Mouse (Mus musculus) megakaryocyte, adult 5-6 weeks (primary cell): ENCODE measurements around the gene Rere. TPM values are rescaled to one million over a fixed set of nuclear protein-coding genes. Genes with fewer than 3 reads are reported as not detected.
A peak's percentile ranks its signal among the peaks of the same experiment; 100 is the strongest.
"Not testable (repeated sequence)": the region's sequence is repeated elsewhere in the genome, so short reads cannot be mapped to it uniquely, and the experiment has no call there.

Experiments used
- ATAC-seq: 2 replicates; pipeline ENCODE4 v1.8.0; 2016; ENCODE audit warnings: mild to moderate bottlenecking, inconsistent platforms; ENCODE audit not compliant: poor library complexity, severe bottlenecking
- total RNA-seq, 2 experiments: library from RNA; stranded (forward) in 1 of 2; stranded (reverse) in 1 of 2; fragments of 153-499, 151-499 nt in 1 of 2; fragments of 221-1000, 200-1000 nt in 1 of 2; gene quantifications; 2 replicates each; pipeline versions ENCODE4 v1.2.3 to v1.2.4; 2015 to 2017

Rere gene
- total RNA-seq, 2 experiments from 2014 or later = 16.3 to 65.8 TPM

GRCm38 (mm10) chr4:150592087-150592486 is 310.6 kb downstream of the Rere start:
- no peak for ATAC-seq

GRCm38 (mm10) chr4:150593473-150594217 is 312.2 kb downstream of the Rere start:
- ATAC-seq = peak; percentile 79

DNA sequence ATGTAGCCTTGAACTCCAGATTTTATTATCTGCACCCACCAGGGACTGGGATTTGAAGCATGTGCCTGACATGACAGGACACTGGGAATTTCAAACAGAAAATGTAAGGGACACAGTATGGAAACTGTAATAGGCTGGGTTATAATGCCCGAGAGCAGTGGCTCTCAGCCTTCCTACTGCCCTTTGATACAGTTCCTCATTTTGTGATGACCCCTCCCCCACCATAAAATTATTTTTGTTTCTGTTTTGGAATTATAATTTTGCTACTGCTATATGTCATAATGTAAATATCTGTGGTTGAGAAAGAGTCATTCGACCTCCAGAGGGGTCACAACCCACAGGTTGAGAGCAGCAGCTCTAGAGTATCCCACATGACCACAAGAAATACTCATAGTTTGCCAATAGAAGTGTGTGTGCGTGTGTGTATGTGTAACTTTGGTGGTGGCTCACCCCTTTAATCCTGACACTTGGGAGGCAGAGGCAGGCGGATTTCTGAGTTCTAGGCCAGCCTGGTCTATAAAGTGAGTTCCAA is 312.9 kb downstream of the Rere start:
- ATAC-seq = peak; percentile 45

DNA sequence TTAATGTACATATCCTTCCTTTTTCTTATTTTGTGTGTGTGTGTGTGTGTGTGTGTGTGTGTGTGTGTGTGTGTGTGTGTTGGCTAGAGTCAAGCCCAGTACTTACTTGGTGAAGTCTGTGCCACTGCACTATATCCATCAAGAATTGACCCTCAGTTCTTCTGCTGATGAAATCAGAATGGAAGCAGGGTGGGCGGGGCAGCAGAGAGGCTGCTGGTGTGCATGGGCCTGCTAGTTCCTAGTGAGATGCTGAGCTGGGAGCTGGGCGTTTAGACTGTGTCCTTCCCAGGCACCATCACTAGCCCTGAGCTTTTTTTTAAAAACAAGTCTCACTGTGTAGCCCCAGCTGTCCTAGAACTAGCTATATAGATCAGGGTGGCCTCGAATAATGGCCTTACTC is 313.6 kb downstream of the Rere start:
- no peak for ATAC-seq

- ATAC-seq = no peak
Measured at GRCm38 (mm10) chr4:150595991-150596390, 314.5 kb downstream of the Rere start.

DNA sequence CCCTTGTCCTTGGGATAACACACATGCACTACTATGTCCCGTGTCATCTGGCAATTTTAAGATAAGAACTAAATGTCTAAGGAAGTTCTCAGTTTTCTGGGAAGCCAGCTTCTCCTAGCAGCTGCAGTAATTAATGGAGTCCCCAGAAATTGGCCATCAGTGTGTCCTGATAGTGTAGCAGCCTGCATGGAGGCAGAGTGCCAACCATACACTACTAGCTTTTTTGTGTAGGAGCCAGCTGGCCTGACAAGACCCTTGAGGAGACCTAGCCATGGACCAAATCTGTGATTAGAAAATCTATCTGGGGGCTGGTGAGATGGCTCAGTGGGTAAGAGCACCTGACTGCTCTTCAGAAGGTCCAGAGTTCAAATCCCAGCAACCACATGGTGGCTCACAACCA is 317.2 kb downstream of the Rere start:
- no peak for ATAC-seq

DNA sequence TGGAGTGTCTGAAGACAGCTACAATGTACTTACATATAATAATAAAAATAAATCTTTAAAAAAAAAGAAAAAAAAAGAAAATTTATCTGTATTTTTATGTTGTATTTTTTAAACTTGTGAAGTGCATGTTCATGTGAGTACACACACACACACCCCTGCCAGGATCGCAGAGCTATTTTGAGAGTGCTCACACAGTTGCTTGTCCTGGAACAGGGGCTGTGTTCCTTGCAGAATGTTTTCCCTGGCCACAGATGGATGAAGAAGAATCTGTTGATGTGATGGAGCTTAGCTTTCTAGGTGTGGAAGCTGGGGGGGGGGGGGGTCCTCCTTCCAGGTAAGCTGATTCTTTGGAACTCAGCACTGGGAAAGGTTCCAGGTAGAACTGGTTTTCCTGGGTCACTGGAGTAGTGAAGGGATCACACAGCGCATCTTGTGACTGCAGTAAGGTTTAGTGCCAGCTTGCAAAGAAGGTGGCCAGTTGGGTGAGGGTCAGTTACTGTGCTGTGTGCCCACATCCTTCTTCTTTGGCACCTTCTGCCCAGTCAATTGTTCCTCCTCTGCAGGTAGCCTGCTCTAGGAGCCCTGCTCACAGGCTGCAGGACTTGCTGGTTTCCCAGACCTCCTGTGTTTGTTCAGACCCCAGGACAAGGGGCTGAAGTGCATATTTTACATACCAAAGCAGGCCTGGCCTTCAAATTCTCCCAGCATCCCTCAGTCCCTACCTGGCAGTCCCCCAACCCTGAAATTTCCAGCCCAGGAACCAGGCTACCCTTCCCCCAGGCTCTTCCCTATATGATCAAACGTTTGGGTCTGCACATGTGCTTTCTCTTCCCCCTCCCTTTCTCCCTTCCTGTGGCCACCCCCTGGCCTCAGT is 317.9 kb downstream of the Rere start:
- ATAC-seq = no peak

- ATAC-seq = not testable (repeated sequence)
Measured at GRCm38 (mm10) chr4:150600503-150600902, 319.1 kb downstream of the Rere start.

DNA sequence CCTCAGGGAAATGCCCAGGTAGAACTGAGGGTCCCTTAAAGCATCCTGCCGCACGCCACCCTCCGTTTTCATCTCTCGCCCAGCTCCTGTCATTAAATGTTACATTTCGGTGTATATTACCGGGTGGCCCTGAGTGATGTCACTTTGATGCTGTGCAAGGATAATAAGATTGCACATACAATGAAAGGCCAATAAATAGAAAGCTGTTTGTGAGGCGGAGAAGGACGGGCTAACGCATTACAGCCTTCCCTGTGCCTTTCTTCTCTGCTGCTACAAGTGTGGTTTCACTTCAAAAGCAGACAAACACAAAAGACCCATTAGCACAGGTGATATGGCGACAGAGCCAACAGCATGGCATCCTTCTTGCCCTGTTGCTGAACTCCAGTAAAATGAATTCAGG is 320.0 kb downstream of the Rere start:
- ATAC-seq = no peak

GRCm38 (mm10) chr4:150603366-150604061 is 322.1 kb downstream of the Rere start:
- no peak for ATAC-seq

- ATAC-seq = peak; percentile 84
Measured at GRCm38 (mm10) chr4:150605804-150606203, 324.4 kb downstream of the Rere start.

- ATAC-seq = no peak
Measured at GRCm38 (mm10) chr4:150606449-150607161, 325.2 kb downstream of the Rere start.

GRCm38 (mm10) chr4:150608670-150609069 is 327.2 kb downstream of the Rere start:
- peak; percentile 65 for ATAC-seq

DNA sequence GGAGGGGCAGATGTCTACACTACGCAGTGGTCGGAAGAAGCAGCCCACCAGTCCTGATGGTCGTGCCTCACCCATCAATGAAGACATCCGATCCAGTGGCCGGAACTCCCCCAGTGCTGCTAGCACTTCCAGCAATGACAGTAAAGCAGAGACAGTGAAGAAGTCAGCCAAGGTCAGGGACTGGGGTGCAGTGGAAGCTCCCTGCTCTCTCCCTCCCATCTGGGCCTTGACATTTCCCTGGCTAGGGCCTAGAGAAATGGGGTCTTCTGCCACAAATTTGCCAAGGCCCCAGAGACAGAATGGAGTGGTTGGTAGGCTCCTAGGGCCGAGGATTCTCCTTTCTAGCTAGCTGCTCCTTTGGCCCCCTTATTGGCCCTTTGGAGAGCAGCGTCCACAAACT is 332.3 kb downstream of the Rere start:
- no peak for ATAC-seq

- ATAC-seq = no peak
Measured at GRCm38 (mm10) chr4:150615251-150616028, 334.0 kb downstream of the Rere start.

GRCm38 (mm10) chr4:150616029-150616420 is 334.6 kb downstream of the Rere start:
- no peak for ATAC-seq

DNA sequence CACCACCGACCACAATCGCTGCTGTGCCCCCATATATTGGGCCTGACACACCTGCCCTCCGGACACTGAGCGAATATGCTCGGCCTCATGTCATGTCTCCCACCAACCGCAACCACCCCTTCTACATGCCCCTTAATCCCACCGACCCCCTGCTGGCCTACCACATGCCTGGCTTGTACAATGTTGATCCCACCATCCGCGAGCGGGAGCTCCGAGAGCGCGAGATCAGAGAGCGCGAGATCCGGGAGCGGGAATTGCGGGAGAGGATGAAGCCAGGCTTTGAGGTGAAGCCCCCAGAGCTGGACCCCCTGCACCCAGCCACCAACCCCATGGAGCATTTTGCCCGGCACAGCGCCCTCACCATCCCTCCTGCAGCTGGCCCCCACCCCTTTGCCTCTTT is 335.4 kb downstream of the Rere start:
- no peak for ATAC-seq

- ATAC-seq = no peak
Measured at GRCm38 (mm10) chr4:150619011-150619410, 337.6 kb downstream of the Rere start.

DNA sequence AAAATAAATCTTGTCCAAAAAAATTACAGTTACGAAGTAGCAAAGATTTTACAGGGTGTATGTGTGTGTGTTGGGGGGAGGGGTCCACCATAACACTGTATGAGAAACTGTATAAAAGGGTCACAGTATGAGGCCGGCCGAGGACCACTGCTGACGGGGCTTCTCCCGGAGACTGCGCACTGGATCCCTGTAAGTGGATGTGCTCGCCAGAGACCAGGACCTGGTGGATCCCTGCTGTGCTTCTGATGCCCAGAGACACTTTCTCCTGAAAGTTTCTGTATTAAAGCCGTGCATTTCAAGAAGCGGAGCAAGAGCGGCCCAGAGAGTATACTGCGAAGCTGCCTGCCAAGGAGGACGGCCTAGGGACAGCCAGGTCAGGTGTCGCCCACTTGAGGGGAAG is 341.2 kb downstream of the Rere start:
- no peak for ATAC-seq
